Comparison of ENCODE assay signal across 9 mouse cellular contexts in genomic region chr4:129455265-129455664, GRCm38 (mm10). TPM values are rescaled to one million over a fixed set of nuclear protein-coding genes. Genes with fewer than 3 reads are reported as not detected.
A peak's percentile ranks its signal among the peaks of the same experiment; 100 is the strongest.
DNase-seq lines count a peak whose midpoint lies in the region; ATAC-seq and TF ChIP-seq lines count a peak whose summit lies in the region.
"Had no signal": no experiment of that assay in that cellular context is flagged by ENCODE, and none has a peak within 500 bp of the region (broad histone marks: within the 10 kb centered on the region; RNA-seq: fewer than 3 reads in every experiment).

No protein-coding gene starts in this region.

- H3K4me3 ChIP-seq in forebrain, embryonic 13.5 days: no peak overlapping the region
- H3K4me3 ChIP-seq in liver, embryonic 15.5 days (replicated peaks): no peak overlapping the region
- no peak overlapping the region for H3K4me3 ChIP-seq in neural tube, embryonic 11.5 days (ENCODE audit: low read depth, low read length)
- no peak overlapping the region for H3K4me3 ChIP-seq in thymus, adult 2 months (ENCODE audit: control insufficient read depth, insufficient read depth, low read length)

- H3K4me1 ChIP-seq in forebrain, embryonic 13.5 days: no peaks in the 10 kb centered on the region
- H3K4me1 ChIP-seq in liver, embryonic 15.5 days (replicated peaks): peaks cover 4% of the 10 kb centered on the region
- no peaks in the 10 kb centered on the region for H3K4me1 ChIP-seq in neural tube, embryonic 11.5 days (ENCODE audit: control insufficient read depth, insufficient read depth, low read length)
- H3K4me1 ChIP-seq in thymus, adult 2 months (replicated peaks; ENCODE audit: control insufficient read depth, insufficient read depth, low read length): no peaks in the 10 kb centered on the region

- intact Hi-C loops in heart, postnatal 14 days (cut with DNase I): loop anchor here (1.0 to 10.0 kb wide), 3 partner anchors 105 to 323 kb away; no protein-coding TSS in a partner anchor

- ATAC-seq in forebrain, embryonic 13.5 days: peak; percentile 74
- ATAC-seq in liver, embryonic 15.5 days (ENCODE audit: insufficient read depth): peak; percentile 60; the same call in 1 of the 2 replicates
- no peak for ATAC-seq in neural tube, embryonic 11.5 days (ENCODE audit: insufficient read depth, low FRiP score, low TSS enrichment)

- peak; percentile 93 for DNase-seq in ES-CJ7 (ENCODE audit: low read depth, low spot score)
- peak; percentile 79 for DNase-seq in c-Kit-positive CD71-negative TER-119-negative erythroid progenitor cells, embryonic 14.5 days (ENCODE audit: low read depth)
- peak; percentile 50 to 75 for DNase-seq in heart, postnatal 14 days
- DNase-seq in kidney, postnatal 4 days: peak; percentile 53 to 68
- peak; percentile 61 for DNase-seq in neural tube, embryonic 11.5 days (ENCODE audit: low spot score)
- DNase-seq in thymus, adult 2 months: peak; percentile 56

- H3K9ac ChIP-seq in forebrain, embryonic 13.5 days: no peak overlapping the region
- H3K9ac ChIP-seq in liver, embryonic 15.5 days: no peak overlapping the region
- no peak overlapping the region for H3K9ac ChIP-seq in neural tube, embryonic 11.5 days (ENCODE audit: low read length)

- no peak overlapping the region for H3K4me2 ChIP-seq in forebrain, embryonic 13.5 days
- no peak overlapping the region for H3K4me2 ChIP-seq in liver, embryonic 15.5 days
- no peak overlapping the region for H3K4me2 ChIP-seq in neural tube, embryonic 11.5 days (ENCODE audit: low read depth)

- no peak for TF ChIP-seq CTCF in thymus, adult 2 months (IDR thresholded peaks at IDR 0.05; ENCODE audit: borderline replicate concordance, control insufficient read depth, extremely low read depth, insufficient read depth, low read length, poor library complexity)

- H3K27me3 ChIP-seq in forebrain, embryonic 13.5 days: no peaks in the 10 kb centered on the region
- H3K27me3 ChIP-seq in liver, embryonic 15.5 days: no peaks in the 10 kb centered on the region
- H3K27me3 ChIP-seq in neural tube, embryonic 11.5 days (ENCODE audit: control insufficient read depth, insufficient read depth, low read length): no peaks in the 10 kb centered on the region
- H3K27me3 ChIP-seq in thymus, adult 2 months (ENCODE audit: control insufficient read depth, insufficient read depth, low read length): no peaks in the 10 kb centered on the region

- no peak overlapping the region for H3K27ac ChIP-seq in forebrain, embryonic 13.5 days
- H3K27ac ChIP-seq in liver, embryonic 15.5 days (replicated peaks): no peak overlapping the region
- H3K27ac ChIP-seq in neural tube, embryonic 11.5 days (ENCODE audit: low read depth, low read length): no peak overlapping the region
- no peak overlapping the region for H3K27ac ChIP-seq in thymus, adult 2 months (ENCODE audit: control insufficient read depth, insufficient read depth, low read length)
- H3K27ac ChIP-seq: macrophage had no signal

- TF ChIP-seq POLR2A in thymus, adult 2 months (IDR thresholded peaks at IDR 0.05; ENCODE audit: control insufficient read depth, extremely low read depth, insufficient read depth, low read length, poor library complexity): no peak

- H3K36me3 ChIP-seq in forebrain, embryonic 13.5 days (ENCODE audit: poor library complexity, severe bottlenecking): no peaks in the 10 kb centered on the region
- no peaks in the 10 kb centered on the region for H3K36me3 ChIP-seq in liver, embryonic 15.5 days (replicated peaks)
- no peaks in the 10 kb centered on the region for H3K36me3 ChIP-seq in neural tube, embryonic 11.5 days (ENCODE audit: control insufficient read depth, insufficient read depth, low read length)
- no peaks in the 10 kb centered on the region for H3K36me3 ChIP-seq in thymus, adult 2 months (ENCODE audit: control insufficient read depth, insufficient read depth, low read length)

- H3K9me3 ChIP-seq in forebrain, embryonic 13.5 days (replicated peaks): no peaks in the 10 kb centered on the region
- H3K9me3 ChIP-seq in liver, embryonic 15.5 days (replicated peaks): no peaks in the 10 kb centered on the region
- no peaks in the 10 kb centered on the region for H3K9me3 ChIP-seq in neural tube, embryonic 11.5 days (ENCODE audit: control insufficient read depth, low read length)

- 3% methylated on average over 5 of the region's 5 CpGs for WGBS in forebrain, embryonic 13.5 days
- WGBS in liver, embryonic 15.5 days (ENCODE audit: insufficient replicate concordance): 4% methylated on average over 5 of the region's 5 CpGs
- WGBS in neural tube, embryonic 11.5 days: 3% methylated on average over 5 of the region's 5 CpGs
- 0% methylated on average over 5 of the region's 5 CpGs for WGBS in thymus, adult 2 months

RNA-seq across cellular contexts. Expression of gene Bsdc1, which starts 6.1 kb away (rescaled TPM):
- 32.8 and 33.6 TPM in 2 replicates for polyA plus RNA-seq in forebrain, embryonic 13.5 days (2015; fragmentation: Nextera tagmentation; extraction: Ambion mirVana)
- 10 to 100 TPM; 39.6 to 43.9 TPM for total RNA-seq in heart, postnatal 14 days (2021)
- polyA plus RNA-seq in liver, embryonic 15.5 days (2015; fragmentation: Nextera tagmentation; extraction: Ambion mirVana): 71.8 and 82.6 TPM in 2 replicates
- 27.6 and 31.7 TPM in 2 replicates for polyA plus RNA-seq in neural tube, embryonic 11.5 days (2014; fragmentation: Nextera tagmentation; extraction: Ambion mirVana)
- polyA plus RNA-seq in thymus, adult 2 months (2012; rRNA removed): 21.5 and 27.1 TPM in 2 replicates

RNA-seq across cellular contexts. Expression of gene Zbtb8b, which starts 14.6 kb away (rescaled TPM):
- 4.3 and 5.3 TPM in 2 replicates for polyA plus RNA-seq in forebrain, embryonic 13.5 days (2015; fragmentation: Nextera tagmentation; extraction: Ambion mirVana)
- total RNA-seq in heart, postnatal 14 days (2021): under 1 TPM; 0.29 to 0.32 TPM
- polyA plus RNA-seq in liver, embryonic 15.5 days (2015; fragmentation: Nextera tagmentation; extraction: Ambion mirVana): 0.79 and 1.2 TPM in 2 replicates
- 2.1 and 2.6 TPM in 2 replicates for polyA plus RNA-seq in neural tube, embryonic 11.5 days (2014; fragmentation: Nextera tagmentation; extraction: Ambion mirVana)
- polyA plus RNA-seq in thymus, adult 2 months (2012; rRNA removed): 0.20 and 0.36 TPM in 2 replicates
- polyA plus RNA-seq: macrophage had no signal

RNA-seq across cellular contexts. Expression of gene Tssk3, which starts 35.6 kb away (rescaled TPM):
- polyA plus RNA-seq in forebrain, embryonic 13.5 days (2015; fragmentation: Nextera tagmentation; extraction: Ambion mirVana): not detected in 2 replicates
- total RNA-seq in heart, postnatal 14 days (2021): not detected
- polyA plus RNA-seq in liver, embryonic 15.5 days (2015; fragmentation: Nextera tagmentation; extraction: Ambion mirVana): 0.09 and 0.12 TPM in 2 replicates
- not detected in 2 replicates for polyA plus RNA-seq in neural tube, embryonic 11.5 days (2014; fragmentation: Nextera tagmentation; extraction: Ambion mirVana)
- polyA plus RNA-seq in thymus, adult 2 months (2012; rRNA removed): not detected in 2 replicates
- polyA plus RNA-seq: macrophage had no signal

RNA-seq across cellular contexts. Expression of gene Fam229a, which starts 35.7 kb away (rescaled TPM):
- polyA plus RNA-seq in forebrain, embryonic 13.5 days (2015; fragmentation: Nextera tagmentation; extraction: Ambion mirVana): not detected in 2 replicates
- not detected for total RNA-seq in heart, postnatal 14 days (2021)
- 0.28 and 0.82 TPM in 2 replicates for polyA plus RNA-seq in liver, embryonic 15.5 days (2015; fragmentation: Nextera tagmentation; extraction: Ambion mirVana)
- not detected in 2 replicates for polyA plus RNA-seq in neural tube, embryonic 11.5 days (2014; fragmentation: Nextera tagmentation; extraction: Ambion mirVana)
- 0.92 and 1.1 TPM in 2 replicates for polyA plus RNA-seq in thymus, adult 2 months (2012; rRNA removed)
- polyA plus RNA-seq: macrophage had no signal

RNA-seq across cellular contexts. Expression of gene Marcksl1, which starts 58.1 kb away (rescaled TPM):
- 1,756 and 1,774 TPM in 2 replicates for polyA plus RNA-seq in forebrain, embryonic 13.5 days (2015; fragmentation: Nextera tagmentation; extraction: Ambion mirVana)
- total RNA-seq in heart, postnatal 14 days (2021): 10 to 100 TPM; 13.6 to 23.8 TPM
- polyA plus RNA-seq in liver, embryonic 15.5 days (2015; fragmentation: Nextera tagmentation; extraction: Ambion mirVana): 51.3 and 52.7 TPM in 2 replicates
- polyA plus RNA-seq in neural tube, embryonic 11.5 days (2014; fragmentation: Nextera tagmentation; extraction: Ambion mirVana): 1,866 and 1,920 TPM in 2 replicates
- 152 and 190 TPM in 2 replicates for polyA plus RNA-seq in thymus, adult 2 months (2012; rRNA removed)
